Mouse (Mus musculus) ES-E14 (cell line): ENCODE measurements around the gene Echdc1.

Experiments used
- CHD2 ChIP-seq: IDR thresholded peaks from 2 replicates; pipeline ENCODE4 v1.6.1; 2014; ENCODE audit warnings: mild to moderate bottlenecking, low read depth, low read length, inconsistent platforms
- HCFC1 ChIP-seq: IDR thresholded peaks from 2 replicates; pipeline ENCODE4 v1.6.1; 2012; ENCODE audit warnings: low read length, inconsistent platforms, borderline replicate concordance; ENCODE audit not compliant: insufficient read depth
- MAFK ChIP-seq: IDR thresholded peaks from 2 replicates; pipeline ENCODE4 v1.6.1; 2014; ENCODE audit warnings: mild to moderate bottlenecking, low read depth, low read length, inconsistent platforms; ENCODE audit not compliant: insufficient read depth
- ZC3H11A ChIP-seq: IDR thresholded peaks from 2 replicates; pipeline ENCODE4 v1.6.1; 2012; ENCODE audit warnings: low read depth, mild to moderate bottlenecking, inconsistent platforms, low read length, borderline replicate concordance
- ZNF384 ChIP-seq: IDR thresholded peaks from 2 replicates; pipeline ENCODE4 v1.6.1; 2012; ENCODE audit warnings: low read depth, low read length, inconsistent platforms

- no peak for TF ChIP-seq CHD2
- TF ChIP-seq ZNF384 = no peak
- TF ChIP-seq HCFC1 = no peak; the same call in 1 of the 2 replicates
- no peak for TF ChIP-seq ZC3H11A
- no peak for TF ChIP-seq MAFK
These were observed 48.7 kb downstream of the Echdc1 start for GRCm38 (mm10) chr10:29361464-29362196.
